Mouse (Mus musculus): ENCODE results near the gene Ctnna2. TPM values are rescaled to one million over a fixed set of nuclear protein-coding genes. Genes with fewer than 3 reads are reported as not detected.

Gene Ctnna2
- polyA plus RNA-seq, 1 experiment from 2014 or later, result 0.83 TPM

DNA sequence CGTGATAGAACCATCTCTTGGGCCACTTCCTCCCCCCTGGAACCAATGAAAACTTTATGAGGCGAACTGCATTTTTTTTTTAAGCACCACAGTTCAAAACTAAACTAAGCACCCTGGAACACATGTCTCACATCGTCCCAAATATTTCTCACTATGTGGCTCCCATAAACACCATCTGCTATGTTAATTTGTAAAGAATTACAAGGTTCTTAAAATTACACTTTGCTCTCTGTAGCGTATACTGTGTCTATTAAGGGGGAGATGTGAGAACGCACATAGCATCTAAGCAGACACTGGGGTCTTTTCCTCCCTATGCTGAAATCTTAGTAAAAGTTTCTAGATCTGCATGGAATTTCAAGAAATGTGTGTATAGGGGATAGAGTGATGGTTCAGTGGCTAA lies 822.5 kb downstream of the Ctnna2 start:
- Histone ChIP-seq H3K27me3 (ENCODE audit: control insufficient read depth, insufficient read depth, low read depth, low read length) (no peaks in the 10 kb centered on the region), H3K4me1 (replicated peaks; ENCODE audit: control insufficient read depth, insufficient read depth, low read length) (no peaks in the 10 kb centered on the region), H3K9me3 (ENCODE audit: control insufficient read depth, low read length) (no peaks in the 10 kb centered on the region), H3K36me3 (ENCODE audit: control insufficient read depth, insufficient read depth, low read length) (no peaks in the 10 kb centered on the region), H3K4me2 (ENCODE audit: low read depth, low read length) (no peak overlapping the region), H3K9ac (ENCODE audit: low read length) (no peak overlapping the region), H3K27ac (ENCODE audit: low read length) (no peak overlapping the region), H3K4me3 (ENCODE audit: low read length) (no peak overlapping the region)
- WGBS, result 73% methylated on average over 5 of the region's 5 CpGs
- no peak for ATAC-seq (ENCODE audit: low read depth)

DNA sequence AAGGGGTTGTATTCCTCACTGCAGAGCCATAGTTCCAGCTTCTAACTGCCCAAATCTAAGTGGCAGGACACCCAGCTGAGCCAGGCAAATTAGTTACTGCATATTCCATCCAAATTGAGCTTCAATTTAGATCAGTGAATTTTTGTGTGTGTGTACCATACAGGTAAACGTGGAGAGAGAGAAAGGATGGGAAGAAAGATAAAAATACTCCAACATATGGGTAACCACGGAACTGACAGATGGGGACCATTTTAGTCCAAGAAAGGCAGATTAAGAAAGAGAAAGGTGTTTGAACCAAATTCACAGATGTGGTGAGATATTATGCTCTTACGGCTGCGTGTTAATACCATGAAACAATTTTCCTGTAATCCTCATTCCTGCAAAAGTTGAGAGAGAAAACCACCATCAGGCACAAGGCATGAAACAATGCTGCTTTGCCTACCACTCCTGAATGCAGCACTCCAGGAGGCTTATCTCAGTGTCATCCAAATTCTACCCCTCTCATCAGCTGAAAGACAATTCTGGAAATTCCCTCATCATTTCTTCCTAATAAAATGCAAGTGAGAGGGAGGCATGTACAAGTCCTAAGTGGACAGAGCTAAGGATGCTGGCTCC lies 840.1 kb downstream of the Ctnna2 start:
- Histone ChIP-seq H3K9me3 (ENCODE audit: control insufficient read depth, low read length) (no peaks in the 10 kb centered on the region), H3K36me3 (ENCODE audit: control insufficient read depth, insufficient read depth, low read length) (no peaks in the 10 kb centered on the region), H3K27ac (ENCODE audit: low read length) (no peak overlapping the region), H3K4me3 (ENCODE audit: low read length) (no peak overlapping the region), H3K9ac (ENCODE audit: low read length) (no peak overlapping the region), H3K27me3 (ENCODE audit: control insufficient read depth, insufficient read depth, low read depth, low read length) (no peaks in the 10 kb centered on the region), H3K4me2 (ENCODE audit: low read depth, low read length) (no peak overlapping the region), H3K4me1 (replicated peaks; ENCODE audit: control insufficient read depth, insufficient read depth, low read length) (no peaks in the 10 kb centered on the region)
- WGBS, result 83% methylated on average over 4 of the region's 4 CpGs
- ATAC-seq (ENCODE audit: low read depth), result no peak

DNA sequence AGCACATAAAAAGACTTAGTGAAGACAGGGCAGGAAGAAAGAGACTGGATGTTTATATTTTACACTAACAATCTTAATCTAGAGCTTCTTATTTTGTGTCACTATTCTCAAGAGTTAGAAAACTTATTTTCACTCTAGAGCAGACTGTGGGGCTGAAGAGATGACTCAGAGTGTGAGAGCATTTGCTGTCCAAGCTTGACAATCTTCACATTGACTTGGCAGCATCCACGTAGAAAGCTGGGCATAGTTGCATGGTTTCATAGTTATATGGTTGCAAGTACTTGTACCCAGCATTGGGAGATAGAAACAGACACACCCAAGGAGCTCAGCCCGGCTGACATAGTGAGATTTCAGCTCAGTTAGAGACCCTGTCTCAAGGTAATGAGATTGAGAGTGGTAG lies 858.6 kb downstream of the Ctnna2 start:
- 69% methylated on average over 2 of the region's 2 CpGs for WGBS
- no peaks in the 10 kb centered on the region for H3K4me1 ChIP-seq (replicated peaks; ENCODE audit: control insufficient read depth, insufficient read depth, low read length)

DNA sequence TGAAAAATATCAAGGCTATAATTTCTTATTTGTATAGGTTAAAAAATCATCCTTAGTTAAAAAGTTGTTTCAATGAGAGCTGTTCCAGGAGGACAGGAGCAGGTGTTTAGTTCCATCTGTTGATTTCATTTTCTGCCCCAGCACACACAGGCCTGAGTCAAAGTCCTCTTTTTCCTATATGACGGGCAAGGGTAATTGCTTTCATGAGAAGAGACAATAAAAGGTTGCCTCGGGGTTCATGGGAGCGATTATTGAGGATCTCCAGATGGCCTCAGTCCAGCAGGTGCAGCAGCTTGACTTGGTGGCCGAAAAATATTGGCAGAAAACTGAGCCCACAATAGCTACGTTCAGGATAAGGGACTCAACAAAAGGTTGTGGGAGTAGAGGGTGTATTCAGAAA lies 859.0 kb downstream of the Ctnna2 start:
- Histone ChIP-seq H3K27ac (ENCODE audit: low read length) (no peak overlapping the region), H3K36me3 (ENCODE audit: control insufficient read depth, insufficient read depth, low read length) (no peaks in the 10 kb centered on the region), H3K9ac (ENCODE audit: low read length) (no peak overlapping the region), H3K4me2 (ENCODE audit: low read depth, low read length) (no peak overlapping the region), H3K27me3 (ENCODE audit: control insufficient read depth, insufficient read depth, low read depth, low read length) (no peaks in the 10 kb centered on the region), H3K4me1 (replicated peaks; ENCODE audit: control insufficient read depth, insufficient read depth, low read length) (no peaks in the 10 kb centered on the region), H3K9me3 (ENCODE audit: control insufficient read depth, low read length) (no peaks in the 10 kb centered on the region), H3K4me3 (ENCODE audit: low read length) (no peak overlapping the region)
- no peak for ATAC-seq (ENCODE audit: low read depth)
- 75% methylated on average over 5 of the region's 5 CpGs for WGBS

More for the DNA sequence above, 858.6 kb downstream of the Ctnna2 start:
- no peak overlapping the region for H3K27ac ChIP-seq (ENCODE audit: low read length)
- no peaks in the 10 kb centered on the region for H3K9me3 ChIP-seq (ENCODE audit: control insufficient read depth, low read length)
- no peaks in the 10 kb centered on the region for H3K27me3 ChIP-seq (ENCODE audit: control insufficient read depth, insufficient read depth, low read depth, low read length)
- no peak overlapping the region for H3K4me3 ChIP-seq (ENCODE audit: low read length)
- H3K4me2 ChIP-seq (ENCODE audit: low read depth, low read length), result no peak overlapping the region
- no peaks in the 10 kb centered on the region for H3K36me3 ChIP-seq (ENCODE audit: control insufficient read depth, insufficient read depth, low read length)
- no peak for ATAC-seq (ENCODE audit: low read depth)
- H3K9ac ChIP-seq (ENCODE audit: low read length), result no peak overlapping the region

DNA sequence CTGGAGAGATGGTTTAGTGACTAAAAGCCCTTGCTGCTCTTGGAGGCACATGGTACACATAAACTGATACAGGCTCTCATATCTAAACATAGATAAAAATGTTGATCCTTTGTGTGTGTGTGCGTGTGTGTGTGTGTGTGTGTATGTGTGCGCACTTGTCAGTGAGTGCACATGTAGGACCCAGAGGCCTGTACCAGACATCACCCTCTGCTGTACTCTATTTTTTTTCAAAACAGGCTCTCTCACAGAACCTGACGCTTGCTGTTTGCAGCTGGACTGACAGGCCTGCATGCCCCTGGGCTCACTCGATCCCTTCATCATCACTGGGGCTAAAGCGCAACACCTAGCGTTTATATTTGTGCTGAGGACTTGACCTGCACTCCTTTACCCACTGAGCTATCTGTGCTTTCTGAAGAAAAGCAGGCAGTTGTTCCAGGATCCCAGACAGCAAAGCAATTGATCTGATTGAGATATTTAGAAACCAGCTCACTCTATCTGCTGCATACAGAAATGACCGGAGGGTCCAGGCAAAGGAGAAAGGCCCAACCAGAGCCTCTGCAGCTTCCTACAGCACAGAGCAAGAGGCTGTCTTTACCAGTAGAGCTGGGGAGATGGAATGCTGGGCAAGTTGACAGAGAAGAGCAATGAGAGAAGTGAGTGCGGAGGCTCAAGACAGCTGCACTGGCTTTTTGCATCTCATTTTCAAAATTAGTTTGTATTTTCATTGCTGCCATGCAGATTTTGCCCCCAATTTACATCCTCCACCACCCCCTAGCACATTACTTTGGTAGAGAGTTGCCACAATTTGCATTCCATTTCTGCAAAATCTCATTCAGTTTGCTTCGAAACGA lies 870.2 kb downstream of the Ctnna2 start:
- H3K27ac ChIP-seq (ENCODE audit: low read length), result no peak overlapping the region
- no peaks in the 10 kb centered on the region for H3K27me3 ChIP-seq (ENCODE audit: control insufficient read depth, insufficient read depth, low read depth, low read length)
- no peaks in the 10 kb centered on the region for H3K4me1 ChIP-seq (replicated peaks; ENCODE audit: control insufficient read depth, insufficient read depth, low read length)
- no peaks in the 10 kb centered on the region for H3K36me3 ChIP-seq (ENCODE audit: control insufficient read depth, insufficient read depth, low read length)
- H3K9ac ChIP-seq (ENCODE audit: low read length), result no peak overlapping the region
- WGBS, result 60% methylated on average over 10 of the region's 10 CpGs
- H3K4me2 ChIP-seq (ENCODE audit: low read depth, low read length), result no peak overlapping the region
- ATAC-seq (ENCODE audit: low read depth), result no peak
- no peaks in the 10 kb centered on the region for H3K9me3 ChIP-seq (ENCODE audit: control insufficient read depth, low read length)
- H3K4me3 ChIP-seq (ENCODE audit: low read length), result no peak overlapping the region

DNA sequence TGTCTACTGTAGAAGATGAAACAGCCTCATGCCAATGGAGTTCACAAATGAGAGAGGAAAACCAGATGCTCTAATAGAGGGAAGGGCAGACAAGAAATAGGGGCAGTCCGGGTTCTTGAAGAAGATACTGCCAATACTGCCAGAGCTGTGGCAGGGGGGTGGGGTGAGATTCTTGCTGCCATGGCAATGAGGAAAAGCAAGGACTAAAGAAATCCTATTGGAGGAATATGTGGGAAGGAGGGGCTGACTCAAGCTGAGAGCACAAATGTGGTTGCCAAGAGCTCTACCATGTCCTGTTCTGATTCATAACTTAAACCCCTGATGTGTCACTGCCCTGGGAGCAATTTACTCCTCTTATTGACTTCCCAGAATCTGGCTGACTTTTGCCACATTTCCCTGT lies 878.5 kb downstream of the Ctnna2 start:
- Histone ChIP-seq H3K27me3 (ENCODE audit: control insufficient read depth, insufficient read depth, low read depth, low read length) (no peaks in the 10 kb centered on the region), H3K27ac (ENCODE audit: low read length) (no peak overlapping the region), H3K4me3 (ENCODE audit: low read length) (no peak overlapping the region), H3K9ac (ENCODE audit: low read length) (no peak overlapping the region), H3K4me1 (replicated peaks; ENCODE audit: control insufficient read depth, insufficient read depth, low read length) (no peaks in the 10 kb centered on the region), H3K36me3 (ENCODE audit: control insufficient read depth, insufficient read depth, low read length) (no peaks in the 10 kb centered on the region), H3K9me3 (ENCODE audit: control insufficient read depth, low read length) (no peaks in the 10 kb centered on the region), H3K4me2 (ENCODE audit: low read depth, low read length) (no peak overlapping the region)
- 17% methylated on average over 1 of the region's 1 CpGs for WGBS
- no peak for ATAC-seq (ENCODE audit: low read depth)

DNA sequence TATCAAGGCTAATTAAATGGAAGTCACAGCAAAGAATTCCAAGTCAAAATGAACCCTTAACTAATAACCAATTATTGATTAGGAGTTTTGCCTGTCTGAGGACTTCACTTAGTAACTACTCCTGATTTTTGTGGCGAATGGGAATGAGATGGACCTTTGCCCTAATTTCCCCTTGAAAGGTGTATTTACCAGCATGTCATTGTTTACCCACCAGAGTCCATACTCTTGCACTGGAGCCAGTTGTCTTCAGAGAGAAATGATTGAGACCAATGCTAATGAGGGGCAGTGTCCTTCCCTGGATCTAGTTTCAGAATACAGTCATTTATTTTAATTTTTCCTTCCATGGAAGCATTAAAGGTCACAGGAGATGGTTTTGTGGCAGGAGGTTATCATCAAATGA lies 881.0 kb downstream of the Ctnna2 start:
- H3K9me3 ChIP-seq (ENCODE audit: control insufficient read depth, low read length), result no peaks in the 10 kb centered on the region
- WGBS, result 85% methylated on average over 1 of the region's 1 CpGs
- no peak overlapping the region for H3K27ac ChIP-seq (ENCODE audit: low read length)
- no peak for ATAC-seq (ENCODE audit: low read depth)
- H3K4me2 ChIP-seq (ENCODE audit: low read depth, low read length), result no peak overlapping the region
- H3K4me3 ChIP-seq (ENCODE audit: low read length), result no peak overlapping the region
- H3K9ac ChIP-seq (ENCODE audit: low read length), result no peak overlapping the region
- no peaks in the 10 kb centered on the region for H3K36me3 ChIP-seq (ENCODE audit: control insufficient read depth, insufficient read depth, low read length)
- no peaks in the 10 kb centered on the region for H3K27me3 ChIP-seq (ENCODE audit: control insufficient read depth, insufficient read depth, low read depth, low read length)
- H3K4me1 ChIP-seq (replicated peaks; ENCODE audit: control insufficient read depth, insufficient read depth, low read length), result no peaks in the 10 kb centered on the region

DNA sequence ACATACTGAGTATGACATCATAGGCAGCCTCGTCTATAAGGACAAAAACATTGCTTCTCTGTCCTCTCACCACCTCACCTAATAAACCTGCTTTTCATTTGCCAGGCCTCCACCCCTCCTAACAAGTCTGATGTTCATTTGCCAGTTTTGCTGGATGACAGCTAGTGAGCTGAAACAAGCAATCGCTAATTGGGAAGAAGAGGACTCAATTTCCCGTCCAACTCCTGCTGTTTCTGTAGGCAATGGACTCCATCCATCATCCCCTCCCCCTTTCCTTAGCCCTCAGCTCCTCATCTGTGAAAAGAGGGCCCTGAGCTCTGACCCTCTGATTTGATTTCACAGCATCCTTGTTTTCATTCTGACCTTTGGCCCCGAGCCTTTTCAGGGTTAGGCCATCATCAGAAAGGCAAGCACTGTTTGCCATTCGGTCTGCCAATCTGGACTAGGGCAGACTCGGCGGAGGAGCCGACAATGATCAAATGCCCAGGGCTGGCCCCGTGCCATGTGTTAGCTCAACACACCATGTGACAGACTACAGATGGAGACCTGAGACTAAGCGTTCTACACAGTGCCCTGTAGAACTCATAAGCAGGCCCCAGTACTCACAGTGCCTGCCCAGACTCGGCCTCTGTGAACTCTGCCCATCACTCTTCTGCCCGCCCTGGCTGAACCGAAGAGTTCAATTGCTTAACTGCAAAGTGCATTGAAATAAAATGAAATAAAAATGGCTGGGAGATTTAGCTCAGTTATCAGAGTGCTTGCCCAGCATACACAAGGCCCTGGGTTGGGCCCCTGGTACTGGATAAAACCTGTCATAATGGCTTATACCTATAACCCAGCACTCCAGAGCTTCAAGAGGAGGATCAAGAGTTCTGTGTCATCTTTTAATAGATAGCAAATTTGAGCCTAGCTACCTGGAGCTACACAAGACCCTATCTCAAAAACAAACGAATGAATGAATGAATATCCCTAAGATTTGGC lies 903.8 kb downstream of the Ctnna2 start:
- Histone ChIP-seq H3K9me3 (ENCODE audit: control insufficient read depth, low read length) (no peaks in the 10 kb centered on the region), H3K4me1 (replicated peaks; ENCODE audit: control insufficient read depth, insufficient read depth, low read length) (no peaks in the 10 kb centered on the region), H3K4me2 (ENCODE audit: low read depth, low read length) (no peak overlapping the region), H3K27ac (ENCODE audit: low read length) (no peak overlapping the region), H3K27me3 (ENCODE audit: control insufficient read depth, insufficient read depth, low read depth, low read length) (no peaks in the 10 kb centered on the region), H3K4me3 (ENCODE audit: low read length) (no peak overlapping the region), H3K9ac (ENCODE audit: low read length) (no peak overlapping the region), H3K36me3 (ENCODE audit: control insufficient read depth, insufficient read depth, low read length) (no peaks in the 10 kb centered on the region)
- WGBS, result 54% methylated on average over 14 of the region's 14 CpGs
- 0 out of 2 replicates have a peak, but pooled peaks have one; percentile 28 for ATAC-seq (ENCODE audit: low read depth)

DNA sequence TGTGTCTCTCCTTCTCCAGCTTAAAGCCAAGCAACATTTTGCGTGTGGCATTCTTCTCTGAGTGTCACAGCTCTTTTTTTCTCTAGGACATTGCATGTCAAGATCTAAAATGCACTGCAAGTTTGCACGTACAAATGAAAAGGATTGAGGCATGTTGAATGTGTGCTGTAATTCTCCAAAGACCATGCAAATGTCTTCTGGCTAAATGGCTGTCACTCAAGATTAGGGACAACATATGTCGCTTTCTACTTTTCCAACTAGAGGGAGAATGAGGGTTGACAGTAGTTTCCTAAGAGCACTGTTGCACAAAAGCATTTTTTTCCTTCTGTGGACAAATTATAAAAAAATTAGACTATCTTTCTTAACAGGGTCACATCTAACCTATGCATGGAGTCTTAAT lies 909.9 kb downstream of the Ctnna2 start:
- Histone ChIP-seq H3K4me2 (ENCODE audit: low read depth, low read length) (no peak overlapping the region), H3K36me3 (ENCODE audit: control insufficient read depth, insufficient read depth, low read length) (no peaks in the 10 kb centered on the region), H3K4me1 (replicated peaks; ENCODE audit: control insufficient read depth, insufficient read depth, low read length) (no peaks in the 10 kb centered on the region), H3K27ac (ENCODE audit: low read length) (no peak overlapping the region), H3K4me3 (ENCODE audit: low read length) (no peak overlapping the region), H3K9me3 (ENCODE audit: control insufficient read depth, low read length) (no peaks in the 10 kb centered on the region), H3K27me3 (ENCODE audit: control insufficient read depth, insufficient read depth, low read depth, low read length) (no peaks in the 10 kb centered on the region), H3K9ac (ENCODE audit: low read length) (no peak overlapping the region)
- WGBS, result 83% methylated on average over 3 of the region's 3 CpGs
- no peak for ATAC-seq (ENCODE audit: low read depth)
